Mouse (Mus musculus) stomach, postnatal 0 days (tissue): ENCODE measurements at regions not wholly inside any gene's neighbourhood (a gene's known extent, or its start where the extent isn't known, plus 50 kb on each side); places are given as distances from the start of the nearest gene placed in this dataset.

ENCODE experiments used
- ATAC-seq: fragments of 200-750 bp; cut with Nextera tagmentation; 2 replicates; pipeline ENCODE4 v1.8.0; 2017; ENCODE audit not compliant: low FRiP score, low TSS enrichment
- DNase-seq: peaks from one replicate; pipeline ENCODE4 v3.0.0-alpha.2; 2016; ENCODE audit warnings: low spot score
- H3K27ac ChIP-seq: fragments of 300-500 bp; sonication (generic); replicated peaks from 2 replicates; pipeline ENCODE4 v1.5.1; 2014; ENCODE audit warnings: mild to moderate bottlenecking, control low read depth
- H3K27me3 ChIP-seq: fragments of 300-500 bp; sonication (generic); 2 replicates; pipeline ENCODE4 v1.6.1; 2014; ENCODE audit warnings: low read length; ENCODE audit not compliant: control insufficient read depth, insufficient read depth
- H3K36me3 ChIP-seq: fragments of 300-500 bp; sonication (generic); 2 replicates; pipeline ENCODE4 v1.6.1; 2014; ENCODE audit warnings: low read length, mixed read lengths; ENCODE audit not compliant: control insufficient read depth, insufficient read depth
- H3K4me1 ChIP-seq: fragments of 300-500 bp; sonication (generic); replicated peaks from 2 replicates; pipeline ENCODE4 v1.6.1; 2014; ENCODE audit warnings: antibody characterized with exemption; ENCODE audit not compliant: control insufficient read depth, insufficient read depth
- H3K4me2 ChIP-seq: fragments of 300-500 bp; sonication (generic); replicated peaks from 2 replicates; pipeline ENCODE4 v1.6.1; 2014; ENCODE audit warnings: low read depth, mild to moderate bottlenecking, control low read depth, moderate library complexity
- H3K4me3 ChIP-seq: fragments of 300-500 bp; sonication (generic); 2 replicates; pipeline ENCODE4 v1.5.1; 2014; ENCODE audit warnings: low read depth, low read length, control low read depth
- H3K9ac ChIP-seq: fragments of 300-500 bp; sonication (generic); 2 replicates; pipeline ENCODE4 v1.6.1; 2014; ENCODE audit warnings: mild to moderate bottlenecking, low read length, control low read depth, mixed read lengths
- H3K9me3 ChIP-seq: fragments of 300-500 bp; sonication (generic); 2 replicates; pipeline ENCODE4 v1.6.1; 2016; ENCODE audit warnings: low read length; ENCODE audit not compliant: control insufficient read depth
- CTCF ChIP-seq: IDR thresholded peaks from 2 replicates; pipeline ENCODE4 v1.5.1; 2016; ENCODE audit warnings: antibody characterized with exemption, low read depth, mild to moderate bottlenecking, moderate library complexity
- EP300 ChIP-seq: optimal IDR thresholded peaks from 2 replicates; pipeline ENCODE3; 2016; ENCODE audit warnings: antibody characterized with exemption
- WGBS: fragments of 180-500 bp; shearing (Covaris S2); extraction: QIAGEN DNeasy Blood & Tissue Kit; methylation state at CpG from one replicate; pipeline ENCODE4 v1.1.7; 2014; 5-methylcytosine and 5-hydroxymethylcytosine counted together

DNA sequence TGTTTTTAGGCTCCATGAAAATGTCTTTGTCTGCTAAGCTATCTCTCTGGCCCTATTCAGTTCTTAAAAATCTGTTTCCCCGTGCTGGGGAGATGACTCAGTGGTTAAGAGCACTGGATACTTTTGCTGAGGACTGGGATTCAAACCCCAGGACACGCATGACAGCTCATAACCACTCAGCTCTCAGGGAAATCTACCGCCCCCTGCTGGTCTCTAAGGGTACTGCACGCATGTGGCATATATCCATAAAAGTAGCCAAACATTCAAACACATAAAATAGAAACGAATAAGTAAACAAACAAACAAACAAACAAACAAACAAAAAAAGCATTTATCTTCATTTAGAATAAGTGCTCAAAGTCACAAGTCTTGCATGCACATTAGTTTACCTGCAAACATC is 289.7 kb upstream of the Kcnab2 start:
- DNase-seq, result no peak
- WGBS, result 83% methylated on average over 5 of the region's 5 CpGs

DNA sequence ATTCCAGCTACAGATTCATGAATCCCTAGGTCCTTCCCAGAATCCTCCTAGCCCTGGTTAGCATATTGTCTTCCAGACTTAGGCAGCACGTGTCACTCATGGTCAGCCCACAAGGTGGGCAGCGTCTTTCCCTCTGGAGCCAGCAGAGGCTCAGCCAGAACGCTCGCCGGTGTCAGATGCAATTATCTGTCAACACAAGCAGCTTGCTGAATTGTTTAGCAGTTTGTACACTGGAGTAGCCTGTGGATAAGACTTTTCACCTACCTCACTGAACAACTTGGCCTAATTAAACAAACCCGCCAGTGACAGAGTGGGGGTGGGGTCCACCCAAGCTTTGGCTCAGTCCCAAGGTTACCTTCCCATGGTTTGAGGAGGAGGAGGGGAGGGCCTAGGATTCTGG is 285.4 kb upstream of the Kcnab2 start:
- no peaks in the 10 kb centered on the region for H3K9me3 ChIP-seq
- DNase-seq, result no peak
- no peak overlapping the region for H3K4me2 ChIP-seq
- no peak overlapping the region for H3K27ac ChIP-seq
- H3K36me3 ChIP-seq, result no peaks in the 10 kb centered on the region
- no peak overlapping the region for H3K9ac ChIP-seq
- no peaks in the 10 kb centered on the region for H3K4me1 ChIP-seq
- ATAC-seq, result no peak
- H3K4me3 ChIP-seq, result no peak overlapping the region
- no peaks in the 10 kb centered on the region for H3K27me3 ChIP-seq
- 38% methylated on average over 6 of the region's 6 CpGs for WGBS
- TF ChIP-seq EP300 (no peak), CTCF (no peak)

More for the DNA sequence above, 289.7 kb upstream of the Kcnab2 start:
- Histone ChIP-seq H3K9me3 (no peaks in the 10 kb centered on the region), H3K9ac (no peak overlapping the region), H3K36me3 (no peaks in the 10 kb centered on the region), H3K27ac (no peak overlapping the region), H3K27me3 (no peaks in the 10 kb centered on the region), H3K4me2 (no peak overlapping the region), H3K4me3 (no peak overlapping the region), H3K4me1 (no peaks in the 10 kb centered on the region)
- ATAC-seq, result no peak
- TF ChIP-seq CTCF (peak; percentile 45), EP300 (no peak)

DNA sequence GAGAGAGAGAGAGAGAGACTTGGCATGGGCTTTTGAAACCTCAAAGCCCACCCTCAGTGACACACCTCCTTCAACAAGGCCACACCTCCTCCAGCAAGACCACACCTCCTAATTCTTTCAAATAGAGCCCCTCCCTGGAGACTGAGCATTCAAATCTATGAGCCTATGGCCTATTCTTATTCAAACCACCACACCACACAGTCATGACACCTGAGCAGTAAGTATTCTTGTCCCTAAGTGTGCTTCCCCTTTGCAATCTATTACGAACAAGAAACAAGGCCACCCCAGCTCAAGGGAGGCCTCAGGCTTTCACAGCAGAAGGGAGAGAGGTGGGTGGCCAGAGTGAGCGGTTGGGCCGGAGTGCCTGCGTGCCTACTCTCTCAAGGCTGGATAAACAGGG is 284.9 kb upstream of the Kcnab2 start:
- no peaks in the 10 kb centered on the region for H3K4me1 ChIP-seq
- no peak overlapping the region for H3K9ac ChIP-seq
- WGBS, result 84% methylated on average over 4 of the region's 4 CpGs
- no peak for DNase-seq
- H3K4me2 ChIP-seq, result no peak overlapping the region
- H3K27me3 ChIP-seq, result no peaks in the 10 kb centered on the region
- no peak for ATAC-seq
- TF ChIP-seq CTCF, result no peak
- TF ChIP-seq EP300, result no peak
- H3K27ac ChIP-seq, result no peak overlapping the region
- H3K9me3 ChIP-seq, result no peaks in the 10 kb centered on the region
- H3K4me3 ChIP-seq, result no peak overlapping the region
- no peaks in the 10 kb centered on the region for H3K36me3 ChIP-seq

GRCm38 (mm10) chr4:152757191-152757590 is 279.5 kb upstream of the Kcnab2 start:
- no peaks in the 10 kb centered on the region for H3K4me1 ChIP-seq
- ATAC-seq (no peak), DNase-seq (no peak)
- H3K9ac ChIP-seq, result no peak overlapping the region
- no peak for TF ChIP-seq CTCF
- TF ChIP-seq EP300, result no peak
- H3K4me3 ChIP-seq, result no peak overlapping the region
- no peaks in the 10 kb centered on the region for H3K9me3 ChIP-seq
- no peak overlapping the region for H3K4me2 ChIP-seq
- no peak overlapping the region for H3K27ac ChIP-seq
- H3K36me3 ChIP-seq, result no peaks in the 10 kb centered on the region
- WGBS, result 63% methylated on average over 5 of the region's 5 CpGs
- H3K27me3 ChIP-seq, result no peaks in the 10 kb centered on the region

DNA sequence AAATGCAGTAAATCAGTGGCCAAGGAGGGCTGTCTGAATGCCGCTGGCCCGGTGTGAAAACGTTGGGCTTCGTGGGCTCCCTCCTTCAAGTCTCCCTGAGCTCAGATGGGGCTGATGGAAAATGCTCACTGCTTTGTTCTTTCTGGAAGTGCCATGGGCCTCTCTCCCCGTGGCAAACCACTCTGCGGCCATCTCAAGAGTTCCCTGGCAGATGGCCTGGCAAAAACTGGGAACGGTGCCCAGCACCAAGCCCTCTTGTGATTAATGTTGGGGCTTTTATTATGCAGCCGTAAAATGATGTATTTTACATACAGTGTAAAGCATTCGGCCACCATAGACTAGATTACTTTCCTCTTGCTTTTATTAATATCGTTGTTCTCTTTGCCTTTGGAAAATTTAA is 278.9 kb upstream of the Kcnab2 start:
- TF ChIP-seq EP300, result no peak
- TF ChIP-seq CTCF, result no peak
- H3K9ac ChIP-seq, result no peak overlapping the region
- H3K36me3 ChIP-seq, result no peaks in the 10 kb centered on the region
- no peaks in the 10 kb centered on the region for H3K27me3 ChIP-seq
- H3K4me1 ChIP-seq, result no peaks in the 10 kb centered on the region
- no peaks in the 10 kb centered on the region for H3K9me3 ChIP-seq
- no peak overlapping the region for H3K27ac ChIP-seq
- ATAC-seq (no peak), DNase-seq (no peak)
- WGBS, result 66% methylated on average over 10 of the region's 10 CpGs
- no peak overlapping the region for H3K4me2 ChIP-seq
- no peak overlapping the region for H3K4me3 ChIP-seq

GRCm38 (mm10) chr4:152755756-152756155 is 278.1 kb upstream of the Kcnab2 start:
- Histone ChIP-seq H3K9ac (no peak overlapping the region), H3K9me3 (no peaks in the 10 kb centered on the region), H3K4me1 (no peaks in the 10 kb centered on the region), H3K4me2 (no peak overlapping the region), H3K4me3 (no peak overlapping the region), H3K27ac (no peak overlapping the region), H3K27me3 (no peaks in the 10 kb centered on the region), H3K36me3 (no peaks in the 10 kb centered on the region)
- ATAC-seq (no peak), DNase-seq (no peak)
- WGBS, result 88% methylated on average over 8 of the region's 8 CpGs
- TF ChIP-seq EP300 (no peak), CTCF (no peak)

DNA sequence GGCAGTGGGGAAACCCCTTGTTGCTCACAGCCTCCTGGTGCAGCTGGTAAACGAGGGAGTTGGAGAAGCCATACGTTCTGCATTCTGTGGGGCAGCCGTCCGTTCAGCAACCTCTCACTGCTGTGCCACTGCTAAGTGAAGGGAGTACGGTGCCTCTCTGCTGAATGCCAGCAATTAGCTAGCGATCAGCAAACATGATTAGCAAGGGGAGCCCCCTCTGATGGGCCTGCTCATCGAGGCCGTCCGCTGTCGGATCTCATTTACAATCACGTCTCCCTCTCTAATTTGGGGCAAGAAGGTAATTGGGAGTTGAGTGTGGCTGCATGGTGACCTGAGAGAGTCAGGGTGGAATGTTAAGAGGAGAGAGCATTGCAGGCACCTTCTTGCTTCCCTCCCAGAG is 266.7 kb upstream of the Kcnab2 start:
- DNase-seq (no peak), ATAC-seq (no peak)
- H3K4me3 ChIP-seq, result no peak overlapping the region
- no peaks in the 10 kb centered on the region for H3K36me3 ChIP-seq
- no peaks in the 10 kb centered on the region for H3K9me3 ChIP-seq
- no peaks in the 10 kb centered on the region for H3K4me1 ChIP-seq
- no peak overlapping the region for H3K9ac ChIP-seq
- H3K27ac ChIP-seq, result no peak overlapping the region
- no peak for TF ChIP-seq EP300
- TF ChIP-seq CTCF, result no peak
- 57% methylated on average over 11 of the region's 11 CpGs for WGBS
- no peaks in the 10 kb centered on the region for H3K27me3 ChIP-seq
- no peak overlapping the region for H3K4me2 ChIP-seq
